Mouse (Mus musculus): ENCODE measurements around the gene Pigk. TPM values are rescaled to one million over a fixed set of nuclear protein-coding genes. Genes with fewer than 3 reads are reported as not detected.

Gene Pigk
- polyA plus RNA-seq, 1 experiment from 2014 or later, result 40.3 TPM

- Histone ChIP-seq H3K9me3 (replicated peaks; ENCODE audit: control insufficient read depth, low read length) (no peaks in the 10 kb centered on the region), H3K4me2 (ENCODE audit: low read depth, low read length) (no peak overlapping the region), H3K27ac (ENCODE audit: low read length) (no peak overlapping the region), H3K4me3 (ENCODE audit: low read length) (no peak overlapping the region), H3K9ac (ENCODE audit: low read length) (no peak overlapping the region), H3K4me1 (ENCODE audit: control insufficient read depth, insufficient read depth, low read length) (peaks cover 10% of the 10 kb centered on the region), H3K27me3 (ENCODE audit: control insufficient read depth, insufficient read depth, low read length) (no peaks in the 10 kb centered on the region), H3K36me3 (ENCODE audit: control insufficient read depth, insufficient read depth) (peaks cover 4% of the 10 kb centered on the region)
- WGBS, result 86% methylated on average over 2 of the region's 2 CpGs
- no peak for ATAC-seq (replicated peaks; ENCODE audit: extremely low read depth, insufficient read depth, low FRiP score)
Measured at GRCm38 (mm10) chr3:152756896-152757295, 43.0 kb downstream of the Pigk start.

GRCm38 (mm10) chr3:152757464-152758393 lies 43.8 kb downstream of the Pigk start:
- no peak for ATAC-seq (replicated peaks; ENCODE audit: extremely low read depth, insufficient read depth, low FRiP score)
- Histone ChIP-seq H3K9ac (ENCODE audit: low read length) (no peak overlapping the region), H3K4me1 (ENCODE audit: control insufficient read depth, insufficient read depth, low read length) (peaks cover 10% of the 10 kb centered on the region), H3K4me3 (ENCODE audit: low read length) (no peak overlapping the region), H3K36me3 (ENCODE audit: control insufficient read depth, insufficient read depth) (no peaks in the 10 kb centered on the region), H3K9me3 (replicated peaks; ENCODE audit: control insufficient read depth, low read length) (no peaks in the 10 kb centered on the region), H3K27me3 (ENCODE audit: control insufficient read depth, insufficient read depth, low read length) (no peaks in the 10 kb centered on the region), H3K4me2 (ENCODE audit: low read depth, low read length) (no peak overlapping the region), H3K27ac (ENCODE audit: low read length) (no peak overlapping the region)
- WGBS, result 50% methylated on average over 12 of the region's 12 CpGs

- H3K9me3 ChIP-seq (replicated peaks; ENCODE audit: control insufficient read depth, low read length), result no peaks in the 10 kb centered on the region
- whole genome bisulfite sequencing, result 64% methylated on average over 15 of the region's 15 CpGs
- no peak overlapping the region for H3K9ac ChIP-seq (ENCODE audit: low read length)
- H3K4me2 ChIP-seq (ENCODE audit: low read depth, low read length), result no peak overlapping the region
- peaks cover 13% of the 10 kb centered on the region for H3K4me1 ChIP-seq (ENCODE audit: control insufficient read depth, insufficient read depth, low read length)
- no peaks in the 10 kb centered on the region for H3K36me3 ChIP-seq (ENCODE audit: control insufficient read depth, insufficient read depth)
- H3K27me3 ChIP-seq (ENCODE audit: control insufficient read depth, insufficient read depth, low read length), result no peaks in the 10 kb centered on the region
- no peak overlapping the region for H3K27ac ChIP-seq (ENCODE audit: low read length)
- no peak for ATAC-seq (replicated peaks; ENCODE audit: extremely low read depth, insufficient read depth, low FRiP score)
- no peak overlapping the region for H3K4me3 ChIP-seq (ENCODE audit: low read length)
Measured at GRCm38 (mm10) chr3:152758500-152759032, 44.7 kb downstream of the Pigk start.

- Histone ChIP-seq H3K4me2 (ENCODE audit: low read depth, low read length) (no peak overlapping the region), H3K4me3 (ENCODE audit: low read length) (no peak overlapping the region), H3K4me1 (ENCODE audit: control insufficient read depth, insufficient read depth, low read length) (peaks cover 22% of the 10 kb centered on the region), H3K27ac (ENCODE audit: low read length) (no peak overlapping the region), H3K27me3 (ENCODE audit: control insufficient read depth, insufficient read depth, low read length) (no peaks in the 10 kb centered on the region), H3K9me3 (replicated peaks; ENCODE audit: control insufficient read depth, low read length) (no peaks in the 10 kb centered on the region), H3K9ac (ENCODE audit: low read length) (no peak overlapping the region), H3K36me3 (ENCODE audit: control insufficient read depth, insufficient read depth) (no peaks in the 10 kb centered on the region)
- no peak for ATAC-seq (replicated peaks; ENCODE audit: extremely low read depth, insufficient read depth, low FRiP score)
- WGBS, result 26% methylated on average over 7 of the region's 7 CpGs
Measured at GRCm38 (mm10) chr3:152761116-152761515, 47.2 kb downstream of the Pigk start.

GRCm38 (mm10) chr3:152761661-152762060 lies 47.8 kb downstream of the Pigk start:
- no peak for ATAC-seq (replicated peaks; ENCODE audit: extremely low read depth, insufficient read depth, low FRiP score)
- no peak overlapping the region for H3K9ac ChIP-seq (ENCODE audit: low read length)
- H3K9me3 ChIP-seq (replicated peaks; ENCODE audit: control insufficient read depth, low read length), result no peaks in the 10 kb centered on the region
- H3K4me1 ChIP-seq (ENCODE audit: control insufficient read depth, insufficient read depth, low read length), result peaks cover 22% of the 10 kb centered on the region
- H3K4me2 ChIP-seq (ENCODE audit: low read depth, low read length), result no peak overlapping the region
- no peak overlapping the region for H3K27ac ChIP-seq (ENCODE audit: low read length)
- no peaks in the 10 kb centered on the region for H3K36me3 ChIP-seq (ENCODE audit: control insufficient read depth, insufficient read depth)
- no peaks in the 10 kb centered on the region for H3K27me3 ChIP-seq (ENCODE audit: control insufficient read depth, insufficient read depth, low read length)
- no peak overlapping the region for H3K4me3 ChIP-seq (ENCODE audit: low read length)
- 84% methylated on average over 8 of the region's 8 CpGs for WGBS

GRCm38 (mm10) chr3:152762302-152762701 lies 48.4 kb downstream of the Pigk start:
- Histone ChIP-seq H3K36me3 (ENCODE audit: control insufficient read depth, insufficient read depth) (no peaks in the 10 kb centered on the region), H3K27ac (ENCODE audit: low read length) (no peak overlapping the region), H3K27me3 (ENCODE audit: control insufficient read depth, insufficient read depth, low read length) (no peaks in the 10 kb centered on the region), H3K4me3 (ENCODE audit: low read length) (no peak overlapping the region), H3K4me1 (ENCODE audit: control insufficient read depth, insufficient read depth, low read length) (peaks cover 22% of the 10 kb centered on the region), H3K9ac (ENCODE audit: low read length) (no peak overlapping the region), H3K9me3 (replicated peaks; ENCODE audit: control insufficient read depth, low read length) (no peaks in the 10 kb centered on the region), H3K4me2 (ENCODE audit: low read depth, low read length) (no peak overlapping the region)
- ATAC-seq (replicated peaks; ENCODE audit: extremely low read depth, insufficient read depth, low FRiP score), result no peak
- 87% methylated on average over 8 of the region's 8 CpGs for WGBS

GRCm38 (mm10) chr3:152763139-152763882 lies 49.4 kb downstream of the Pigk start:
- Histone ChIP-seq H3K9me3 (replicated peaks; ENCODE audit: control insufficient read depth, low read length) (no peaks in the 10 kb centered on the region), H3K4me2 (ENCODE audit: low read depth, low read length) (peak overlapping the region; percentile 81), H3K4me1 (ENCODE audit: control insufficient read depth, insufficient read depth, low read length) (peaks cover 15% of the 10 kb centered on the region), H3K4me3 (ENCODE audit: low read length) (peak overlapping the region; percentile 58), H3K9ac (ENCODE audit: low read length) (peak overlapping the region; percentile 72), H3K36me3 (ENCODE audit: control insufficient read depth, insufficient read depth) (no peaks in the 10 kb centered on the region), H3K27ac (ENCODE audit: low read length) (peak overlapping the region; percentile 71), H3K27me3 (ENCODE audit: control insufficient read depth, insufficient read depth, low read length) (no peaks in the 10 kb centered on the region)
- peak; percentile 50 for ATAC-seq (replicated peaks; ENCODE audit: extremely low read depth, insufficient read depth, low FRiP score)
- 16% methylated on average over 26 of the region's 26 CpGs for WGBS

- H3K9me3 ChIP-seq (replicated peaks; ENCODE audit: control insufficient read depth, low read length), result no peaks in the 10 kb centered on the region
- no peak overlapping the region for H3K4me2 ChIP-seq (ENCODE audit: low read depth, low read length)
- H3K9ac ChIP-seq (ENCODE audit: low read length), result no peak overlapping the region
- ATAC-seq (replicated peaks; ENCODE audit: extremely low read depth, insufficient read depth, low FRiP score), result no peak
- no peaks in the 10 kb centered on the region for H3K27me3 ChIP-seq (ENCODE audit: control insufficient read depth, insufficient read depth, low read length)
- peak overlapping the region; percentile 49 for H3K27ac ChIP-seq (ENCODE audit: low read length)
- H3K4me1 ChIP-seq (ENCODE audit: control insufficient read depth, insufficient read depth, low read length), result peaks cover 12% of the 10 kb centered on the region
- no peak overlapping the region for H3K4me3 ChIP-seq (ENCODE audit: low read length)
- no peaks in the 10 kb centered on the region for H3K36me3 ChIP-seq (ENCODE audit: control insufficient read depth, insufficient read depth)
- WGBS, result 49% methylated on average over 8 of the region's 8 CpGs
Measured at GRCm38 (mm10) chr3:152764516-152765312, 50.8 kb downstream of the Pigk start.
